Mouse (Mus musculus) cerebellum, adult 2 months (tissue): Measurements from ENCODE around the gene Oip5. TPM values are rescaled to one million over a fixed set of nuclear protein-coding genes. Genes with fewer than 3 reads are reported as not detected.

Source experiments
- DNase-seq, 2 experiments: peaks; one replicate each; pipeline ENCODE4 v3.0.0; 2021
- H3K27ac ChIP-seq: fragments of 200-500 bp; 2 replicates; pipeline ENCODE4 v1.5.1; 2012; ENCODE audit warnings: low read length, control low read depth, inconsistent platforms; ENCODE audit not compliant: insufficient read depth
- H3K27me3 ChIP-seq: fragments of 200-500 bp; 2 replicates; pipeline ENCODE4 v1.6.1; 2012; ENCODE audit warnings: inconsistent platforms, mild to moderate bottlenecking, low read length, moderate library complexity; ENCODE audit not compliant: control insufficient read depth, insufficient read depth
- H3K4me1 ChIP-seq: fragments of 200-500 bp; 2 replicates; pipeline ENCODE4 v1.6.1; 2011; ENCODE audit warnings: low read length; ENCODE audit not compliant: control insufficient read depth, insufficient read depth
- H3K4me3 ChIP-seq: fragments of 200-500 bp; replicated peaks from 2 replicates; pipeline ENCODE3; 2011; ENCODE audit warnings: mild to moderate bottlenecking, low read depth, low read length, control low read depth; ENCODE audit not compliant: insufficient read depth
- CTCF ChIP-seq: fragments of 200-500 bp; IDR thresholded peaks from 2 replicates; pipeline ENCODE4 v1.5.1; 2011; ENCODE audit warnings: low read depth, mild to moderate bottlenecking, control low read depth, low read length, moderate library complexity, borderline replicate concordance; ENCODE audit not compliant: insufficient read depth
- POLR2A ChIP-seq: fragments of 200-500 bp; IDR thresholded peaks from 2 replicates; pipeline ENCODE4 v1.6.1; 2011; ENCODE audit warnings: low read length, control low read depth, borderline replicate concordance; ENCODE audit not compliant: insufficient read depth
- WGBS: fragments of 180-500 bp; shearing (Covaris S2); methylation state at CpG from one replicate; pipeline ENCODE4 v1.1.7; 2018; 5-methylcytosine and 5-hydroxymethylcytosine counted together
- polyA plus RNA-seq: library from polyadenylated mRNA; depleted of rRNA; stranded (reverse); fragments of >200 nt; gene quantifications from 2 replicates; pipeline ENCODE4 v1.2.3, GENCODE M21; 2012; rRNA removed

Gene Oip5
- polyA plus RNA-seq, 1 experiment: 0.39 TPM

DNA sequence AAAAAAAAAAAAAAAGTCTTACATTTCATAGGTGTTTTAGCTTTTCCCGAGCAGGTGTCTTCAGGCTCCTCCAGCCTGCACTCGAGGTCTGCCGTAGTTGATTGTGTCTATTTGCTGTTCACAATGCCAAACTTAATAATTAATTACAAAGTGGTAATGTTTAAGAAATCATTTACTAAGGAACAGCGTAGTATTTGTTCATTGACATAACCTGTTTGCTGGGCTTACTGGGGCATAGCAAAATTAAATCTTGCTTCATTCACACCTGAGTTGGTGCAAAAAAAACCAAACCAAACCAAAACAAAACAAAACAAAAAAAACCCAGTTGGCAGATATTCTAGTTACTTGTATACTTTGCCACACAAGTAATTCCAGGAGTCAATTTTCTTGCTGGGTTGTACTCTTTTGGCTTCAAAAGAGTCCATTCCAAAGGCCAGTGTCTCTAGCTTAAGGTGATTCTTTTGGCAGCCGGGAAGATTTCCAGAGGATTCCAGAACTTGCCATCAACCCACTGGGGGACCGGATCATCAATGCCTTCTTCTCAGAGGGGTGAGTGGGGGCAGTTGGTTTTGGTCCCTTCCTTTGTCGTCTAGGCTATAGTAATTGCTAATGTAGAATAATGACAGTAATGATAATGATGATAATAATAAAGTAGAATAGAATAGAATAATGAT, 52.0 kb downstream of the Oip5 start:
- Histone ChIP-seq H3K4me3 (no peak overlapping the region), H3K4me1 (no peaks in the 10 kb centered on the region), H3K27me3 (no peaks in the 10 kb centered on the region), H3K27ac (no peak overlapping the region)
- TF ChIP-seq POLR2A (no peak), CTCF (no peak)
- 88% methylated on average over 7 of the region's 7 CpGs for WGBS
- no peak for DNase-seq

- DNase-seq: no peak
- H3K27me3 ChIP-seq: no peaks in the 10 kb centered on the region
- H3K27ac ChIP-seq: no peak overlapping the region
- WGBS: 93% methylated on average over 4 of the region's 4 CpGs
- H3K4me3 ChIP-seq: no peak overlapping the region
- no peaks in the 10 kb centered on the region for H3K4me1 ChIP-seq
- TF ChIP-seq CTCF: no peak
- no peak for TF ChIP-seq POLR2A
Observed at GRCm38 (mm10) chr2:119565284-119565683, 53.0 kb downstream of the Oip5 start.

GRCm38 (mm10) chr2:119561794-119562193, 56.5 kb downstream of the Oip5 start:
- Histone ChIP-seq H3K4me1 (peaks cover 7% of the 10 kb centered on the region), H3K27ac (no peak overlapping the region), H3K4me3 (no peak overlapping the region), H3K27me3 (no peaks in the 10 kb centered on the region)
- TF ChIP-seq CTCF (no peak), POLR2A (no peak)
- no peak for DNase-seq
- 90% methylated on average over 3 of the region's 3 CpGs for WGBS

Other genes starting within 250 kb of the Oip5 start
- 17.1 and 17.3 TPM in 2 replicates for gene Ino80, start 140.8 kb downstream of the Oip5 start, polyA plus RNA-seq
- 0.90 and 1.2 TPM in 2 replicates for gene Exd1, start 70.8 kb downstream of the Oip5 start, polyA plus RNA-seq
- 126 and 142 TPM in 2 replicates for gene Chp1, start 70.8 kb downstream of the Oip5 start, polyA plus RNA-seq
- 0.32 and 0.39 TPM in 2 replicates for gene Nusap1, start 171 bp downstream of the Oip5 start, polyA plus RNA-seq
- 24.7 and 28.0 TPM in 2 replicates for gene Ndufaf1, start 44.4 kb upstream of the Oip5 start, polyA plus RNA-seq
- gene Rtf1, start 56.6 kb upstream of the Oip5 start, polyA plus RNA-seq: 29.5 and 32.5 TPM in 2 replicates
- 65.2 and 78.5 TPM in 2 replicates for gene Itpka, start 123.9 kb upstream of the Oip5 start, polyA plus RNA-seq
- gene Ltk, start 142.0 kb upstream of the Oip5 start, polyA plus RNA-seq: 16.5 and 19.1 TPM in 2 replicates
- gene Rpap1, start 169.1 kb upstream of the Oip5 start, polyA plus RNA-seq: 15.9 and 17.5 TPM in 2 replicates
- gene Tyro3, start 179.3 kb upstream of the Oip5 start, polyA plus RNA-seq: 150 and 154 TPM in 2 replicates